In genomic region chr1:119388664-119389396, GRCm38 (mm10) we compare ENCODE assay signal across 9 mouse cellular contexts. TPM values are rescaled to one million over a fixed set of nuclear protein-coding genes. Genes with fewer than 3 reads are reported as not detected.
DNase-seq lines count a peak whose midpoint lies in the region; ATAC-seq and TF ChIP-seq lines count a peak whose summit lies in the region.
"Had no signal": no experiment of that assay in that cellular context is flagged by ENCODE, and none has a peak within 500 bp of the region (broad histone marks: within the 10 kb centered on the region; RNA-seq: fewer than 3 reads in every experiment).

No protein-coding gene starts in this region.

- H3K4me1 ChIP-seq in intestine, embryonic 14.5 days (replicated peaks; ENCODE audit: control insufficient read depth, insufficient read depth, low read length), result no peaks in the 10 kb centered on the region; the same call in 1 of the 2 replicates
- H3K4me1 ChIP-seq in intestine, postnatal 0 days (replicated peaks; ENCODE audit: control insufficient read depth, insufficient read depth, low read length), result no peaks in the 10 kb centered on the region
- H3K4me1 ChIP-seq in hindbrain, postnatal 0 days (ENCODE audit: insufficient read depth, low read length), result peaks cover 22% of the 10 kb centered on the region
- H3K4me1 ChIP-seq in midbrain, embryonic 12.5 days, result peaks cover 21% of the 10 kb centered on the region

- no peaks in the 10 kb centered on the region for H3K9me3 ChIP-seq in intestine, embryonic 14.5 days (ENCODE audit: control insufficient read depth, low read length)
- no peaks in the 10 kb centered on the region for H3K9me3 ChIP-seq in intestine, postnatal 0 days (ENCODE audit: control insufficient read depth)
- H3K9me3 ChIP-seq in hindbrain, postnatal 0 days (ENCODE audit: low read length), result no peaks in the 10 kb centered on the region
- H3K9me3 ChIP-seq in midbrain, embryonic 12.5 days, result no peaks in the 10 kb centered on the region

- H3K4me2 ChIP-seq in intestine, embryonic 14.5 days (ENCODE audit: low read length), result no peak overlapping the region
- H3K4me2 ChIP-seq in intestine, postnatal 0 days (replicated peaks; ENCODE audit: low read depth), result no peak overlapping the region
- peak overlapping the region; percentile 45 for H3K4me2 ChIP-seq in hindbrain, postnatal 0 days (ENCODE audit: low read depth, low read length)
- H3K4me2 ChIP-seq in midbrain, embryonic 12.5 days (replicated peaks), result peak overlapping the region; percentile 51

- no peaks in the 10 kb centered on the region for H3K36me3 ChIP-seq in intestine, embryonic 14.5 days (ENCODE audit: control insufficient read depth, insufficient read depth, low read length)
- no peaks in the 10 kb centered on the region for H3K36me3 ChIP-seq in intestine, postnatal 0 days (ENCODE audit: control insufficient read depth, insufficient read depth)
- no peaks in the 10 kb centered on the region for H3K36me3 ChIP-seq in hindbrain, postnatal 0 days (ENCODE audit: insufficient read depth, low read length)
- H3K36me3 ChIP-seq in midbrain, embryonic 12.5 days, result no peaks in the 10 kb centered on the region

- ATAC-seq in intestine, embryonic 14.5 days (replicated peaks; ENCODE audit: low FRiP score, low TSS enrichment, low read depth), result peak; percentile 34; the same call in 1 of the 2 replicates
- no peak for ATAC-seq in intestine, postnatal 0 days
- peak; percentile 77 for ATAC-seq in hindbrain, postnatal 0 days
- peak; percentile 92 for ATAC-seq in midbrain, embryonic 12.5 days (ENCODE audit: low FRiP score, low read depth)
- ATAC-seq: Patski had no signal

- 6% methylated on average over 19 of the region's 19 CpGs for WGBS in intestine, embryonic 14.5 days
- 10% methylated on average over 19 of the region's 19 CpGs for WGBS in intestine, postnatal 0 days
- WGBS in hindbrain, postnatal 0 days, result 3% methylated on average over 19 of the region's 19 CpGs
- WGBS in midbrain, embryonic 12.5 days, result 4% methylated on average over 19 of the region's 19 CpGs

- TF ChIP-seq CTCF in intestine, postnatal 0 days (IDR thresholded peaks at IDR 0.05; ENCODE audit: low read depth), result no peak
- TF ChIP-seq CTCF in hindbrain, postnatal 0 days (IDR thresholded peaks at IDR 0.05; ENCODE audit: low read depth), result no peak

- no peak for DNase-seq in intestine, embryonic 14.5 days (ENCODE audit: low spot score)
- DNase-seq in embryo, embryonic 11 days, result peak; percentile 87
- DNase-seq in hindbrain, postnatal 0 days (ENCODE audit: low spot score), result peak; percentile 88
- DNase-seq in thymus, postnatal 0 days (ENCODE audit: low spot score), result no peak
- no peak for DNase-seq in spleen, adult 12 weeks (ENCODE audit: low spot score)
- DNase-seq in liver, result no peak

- H3K4me3 ChIP-seq in intestine, embryonic 14.5 days (ENCODE audit: low read depth, low read length), result no peak overlapping the region
- H3K4me3 ChIP-seq in intestine, postnatal 0 days (ENCODE audit: low read depth, low read length), result no peak overlapping the region
- no peak overlapping the region for H3K4me3 ChIP-seq in hindbrain, postnatal 0 days (ENCODE audit: low read length)
- peak overlapping the region; percentile 21 for H3K4me3 ChIP-seq in midbrain, embryonic 12.5 days

- H3K27me3 ChIP-seq in intestine, embryonic 14.5 days (replicated peaks; ENCODE audit: control insufficient read depth, insufficient read depth, low read length), result no peaks in the 10 kb centered on the region
- no peaks in the 10 kb centered on the region for H3K27me3 ChIP-seq in intestine, postnatal 0 days (replicated peaks; ENCODE audit: control insufficient read depth, insufficient read depth, low read length)
- no peaks in the 10 kb centered on the region for H3K27me3 ChIP-seq in hindbrain, postnatal 0 days (ENCODE audit: insufficient read depth, low read length)
- H3K27me3 ChIP-seq in midbrain, embryonic 12.5 days, result peaks cover 30% of the 10 kb centered on the region
- H3K27me3 ChIP-seq: Patski had no signal

- H3K27ac ChIP-seq in intestine, embryonic 14.5 days (ENCODE audit: low read depth), result no peak overlapping the region
- no peak overlapping the region for H3K27ac ChIP-seq in intestine, postnatal 0 days (ENCODE audit: low read depth, low read length)
- peak overlapping the region; percentile 27; the same call in 1 of the 2 replicates for H3K27ac ChIP-seq in hindbrain, postnatal 0 days
- peak overlapping the region; percentile 61 for H3K27ac ChIP-seq in midbrain, embryonic 12.5 days (replicated peaks)

- H3K9ac ChIP-seq in intestine, embryonic 14.5 days (ENCODE audit: low read length), result no peak overlapping the region
- no peak overlapping the region for H3K9ac ChIP-seq in intestine, postnatal 0 days (ENCODE audit: low read depth, low read length)
- H3K9ac ChIP-seq in hindbrain, postnatal 0 days (replicated peaks; ENCODE audit: low read length), result no peak overlapping the region; the same call in 1 of the 2 replicates
- no peak overlapping the region; the same call in 1 of the 2 replicates for H3K9ac ChIP-seq in midbrain, embryonic 12.5 days (replicated peaks)

RNA-seq across cellular contexts. Expression of gene Inhbb, which starts 33.2 kb away (rescaled TPM):
- 0.05 and 0.08 TPM in 2 replicates for polyA plus RNA-seq in intestine, embryonic 14.5 days (2014; fragmentation: Nextera tagmentation; extraction: Ambion mirVana)
- 0.20 and 0.42 TPM in 2 replicates for polyA plus RNA-seq in intestine, postnatal 0 days (2015; fragmentation: Nextera tagmentation; extraction: Ambion mirVana)
- total RNA-seq in hindbrain, postnatal 0 days (2014; rRNA removed), result 7.1 and 9.9 TPM in 2 replicates
- 3.3 and 3.4 TPM in 2 replicates for polyA plus RNA-seq in hindbrain, postnatal 0 days (2015; fragmentation: Nextera tagmentation; extraction: Ambion mirVana)
- polyA plus RNA-seq in midbrain, embryonic 12.5 days (2016; fragmentation: Nextera tagmentation; extraction: Ambion mirVana), result 0.78 and 1.1 TPM in 2 replicates
- polyA plus RNA-seq in thymus, postnatal 0 days (2015; fragmentation: Nextera tagmentation; extraction: Ambion mirVana), result 0.56 and 0.93 TPM in 2 replicates

Comparison
In these comparisons a context has a peak if more than half of its experiments do, and no peak if none do; other contexts are left out.
1. DNase-seq: peak in embryo, embryonic 11 days (single experiment) and hindbrain, postnatal 0 days (single experiment); none in intestine, embryonic 14.5 days (single experiment), thymus, postnatal 0 days (single experiment), spleen, adult 12 weeks (single experiment) and liver (single experiment).
2. H3K27ac ChIP-seq: peak in hindbrain, postnatal 0 days (single experiment) and midbrain, embryonic 12.5 days (single experiment); none in intestine, embryonic 14.5 days (single experiment) and intestine, postnatal 0 days (single experiment).
3. H3K4me2 ChIP-seq: peak in hindbrain, postnatal 0 days (single experiment) and midbrain, embryonic 12.5 days (single experiment); none in intestine, embryonic 14.5 days (single experiment) and intestine, postnatal 0 days (single experiment).